Mouse (Mus musculus) embryonic facial prominence, embryonic 14.5 days (tissue): Measurements from ENCODE around the gene Susd5. TPM values are rescaled to one million over a fixed set of nuclear protein-coding genes. Genes with fewer than 3 reads are reported as not detected.
"Not testable (repeated sequence)": the region's sequence is repeated elsewhere in the genome, so short reads cannot be mapped to it uniquely, and the experiment has no call there.

Experiments
- ATAC-seq: fragments of 200-750 bp; cut with Nextera tagmentation; 2 replicates; pipeline ENCODE4 v1.8.0; 2017; ENCODE audit warnings: low read depth, moderate number of reproducible peaks, moderate TSS enrichment
- DNase-seq: peaks from one replicate; pipeline ENCODE4 v3.0.0-alpha.2; 2015; ENCODE audit warnings: low spot score
- H3K27ac ChIP-seq: fragments of 300-500 bp; sonication (generic); replicated peaks from 2 replicates; pipeline ENCODE4 v1.5.1; 2014; ENCODE audit warnings: low read depth, mild to moderate bottlenecking, low read length, moderate library complexity
- H3K27me3 ChIP-seq: fragments of 300-500 bp; sonication (generic); replicated peaks from 2 replicates; pipeline ENCODE4 v1.6.1; 2014; ENCODE audit warnings: low read length; ENCODE audit not compliant: control insufficient read depth, insufficient read depth
- H3K36me3 ChIP-seq: fragments of 300-500 bp; sonication (generic); 2 replicates; pipeline ENCODE4 v1.6.1; 2014; ENCODE audit warnings: low read length, mixed read lengths; ENCODE audit not compliant: control insufficient read depth, insufficient read depth
- H3K4me1 ChIP-seq: fragments of 300-500 bp; sonication (generic); 2 replicates; pipeline ENCODE4 v1.6.1; 2014; ENCODE audit warnings: antibody characterized with exemption, low read length; ENCODE audit not compliant: control insufficient read depth, insufficient read depth
- H3K4me2 ChIP-seq: fragments of 300-500 bp; sonication (generic); 2 replicates; pipeline ENCODE4 v1.6.1; 2014; ENCODE audit warnings: low read depth, mild to moderate bottlenecking, low read length, moderate library complexity, mixed read lengths
- H3K4me3 ChIP-seq: fragments of 300-500 bp; sonication (generic); 2 replicates; pipeline ENCODE4 v1.5.1; 2014; ENCODE audit warnings: low read depth, mild to moderate bottlenecking, low read length
- H3K9ac ChIP-seq: fragments of 300-500 bp; sonication (generic); 2 replicates; pipeline ENCODE4 v1.6.1; 2014; ENCODE audit warnings: low read depth, mild to moderate bottlenecking, low read length, moderate library complexity, mixed read lengths
- H3K9me3 ChIP-seq: fragments of 300-500 bp; sonication (generic); 2 replicates; pipeline ENCODE4 v1.6.1; 2016; ENCODE audit warnings: low read length; ENCODE audit not compliant: control insufficient read depth
- WGBS: fragments of 180-500 bp; shearing (Covaris S2); extraction: QIAGEN DNeasy Blood & Tissue Kit; methylation state at CpG from one replicate; pipeline ENCODE4 v1.1.7; 2014; 5-methylcytosine and 5-hydroxymethylcytosine counted together
- polyA plus RNA-seq: library from polyadenylated mRNA; unstranded; fragments of >200 nt; fragmentation: Nextera tagmentation; extraction: Ambion mirVana; gene quantifications from 2 replicates; pipeline ENCODE4 v1.2.1, GENCODE M21; 2014

Susd5 gene
- polyA plus RNA-seq, 1 experiment from 2014 or later: 9.2 TPM

- H3K27ac ChIP-seq, H3K36me3 ChIP-seq, H3K4me1 ChIP-seq, DNase-seq, H3K4me3 ChIP-seq, H3K9me3 ChIP-seq, H3K27me3 ChIP-seq, ATAC-seq, H3K4me2 ChIP-seq, H3K9ac ChIP-seq: not testable (repeated sequence)
Observed at GRCm38 (mm10) chr9:114122862-114123261, 65.9 kb downstream of the Susd5 start.

DNA sequence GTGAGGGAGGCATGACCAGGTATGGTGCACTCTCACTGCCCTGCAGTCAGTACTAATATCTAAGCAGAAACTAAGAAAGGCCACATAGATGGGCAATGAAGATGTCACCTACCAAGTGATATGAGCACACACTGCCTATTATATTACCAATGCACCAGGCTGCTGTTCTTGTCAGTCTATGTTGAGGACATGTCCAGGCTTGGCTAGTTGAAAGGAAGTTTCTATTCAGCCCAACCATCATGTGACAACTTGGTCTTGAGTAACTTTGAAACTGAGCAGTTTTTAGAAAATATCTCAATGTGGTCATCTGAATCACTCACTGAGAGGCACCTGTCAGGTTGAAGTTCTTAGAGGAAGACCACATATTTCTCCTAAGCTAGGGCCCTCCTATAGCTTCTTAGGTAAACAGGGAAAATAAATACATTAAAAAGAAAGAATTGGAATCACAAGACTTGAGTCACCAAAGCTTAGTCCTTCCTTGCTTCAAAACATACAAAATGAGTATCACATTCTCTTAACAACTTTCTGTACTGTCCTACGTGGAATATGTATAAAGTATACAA is 72.4 kb downstream of the Susd5 start:
- not testable (repeated sequence) for H3K4me2 ChIP-seq, ATAC-seq

More for the DNA sequence above, 72.4 kb downstream of the Susd5 start:
- not testable (repeated sequence) for H3K36me3 ChIP-seq, H3K4me1 ChIP-seq, H3K9me3 ChIP-seq, H3K9ac ChIP-seq, H3K4me3 ChIP-seq, H3K27me3 ChIP-seq, H3K27ac ChIP-seq, DNase-seq
- WGBS: 76% methylated on average over 1 of the region's 1 CpGs

Other genes starting within 250 kb of the Susd5 start
- gene Ubp1, start 126.2 kb upstream of the Susd5 start, polyA plus RNA-seq: 35.1 and 40.7 TPM in 2 replicates
- gene Fbxl2, start 10.9 kb upstream of the Susd5 start, polyA plus RNA-seq: 6.8 and 8.4 TPM in 2 replicates